Mouse (Mus musculus) hindbrain, embryonic 11.5 days (tissue): ENCODE results near the gene Acox1. TPM values are rescaled to one million over a fixed set of nuclear protein-coding genes. Genes with fewer than 3 reads are reported as not detected.

ENCODE experiments used
- ATAC-seq: fragments of 200-750 bp; cut with Nextera tagmentation; 2 replicates; pipeline ENCODE4 v1.8.0; 2017; ENCODE audit warnings: mild to moderate bottlenecking, moderate TSS enrichment, moderate library complexity; ENCODE audit not compliant: low FRiP score
- DNase-seq: peaks from one replicate; pipeline ENCODE4 v3.0.0-alpha.2; 2015; ENCODE audit warnings: low spot score
- H3K27ac ChIP-seq: fragments of 300-500 bp; sonication (generic); 2 replicates; pipeline ENCODE4 v1.5.1; 2014; ENCODE audit warnings: mild to moderate bottlenecking, low read depth, low read length
- H3K27me3 ChIP-seq: fragments of 300-500 bp; sonication (generic); 2 replicates; pipeline ENCODE4 v1.6.1; 2014; ENCODE audit warnings: mild to moderate bottlenecking, low read length, moderate library complexity, mixed read lengths; ENCODE audit not compliant: control insufficient read depth, insufficient read depth
- H3K36me3 ChIP-seq: fragments of 300-500 bp; sonication (generic); 2 replicates; pipeline ENCODE4 v1.6.1; 2014; ENCODE audit warnings: mild to moderate bottlenecking, low read length, moderate library complexity, mixed read lengths; ENCODE audit not compliant: control insufficient read depth, insufficient read depth
- H3K4me1 ChIP-seq: fragments of 300-500 bp; sonication (generic); replicated peaks from 2 replicates; pipeline ENCODE4 v1.6.1; 2014; ENCODE audit warnings: low read length, mixed read lengths; ENCODE audit not compliant: control insufficient read depth, insufficient read depth
- H3K4me2 ChIP-seq: fragments of 300-500 bp; sonication (generic); replicated peaks from 2 replicates; pipeline ENCODE4 v1.6.1; 2014; ENCODE audit warnings: mild to moderate bottlenecking, low read depth, low read length
- H3K4me3 ChIP-seq: fragments of 300-500 bp; sonication (generic); 2 replicates; pipeline ENCODE4 v1.5.1; 2014; ENCODE audit warnings: low read depth, low read length
- H3K9ac ChIP-seq: fragments of 300-500 bp; sonication (generic); 2 replicates; pipeline ENCODE4 v1.6.1; 2014; ENCODE audit warnings: low read depth, low read length
- H3K9me3 ChIP-seq: fragments of 300-500 bp; sonication (generic); 2 replicates; pipeline ENCODE4 v1.6.1; 2016; ENCODE audit warnings: low read length; ENCODE audit not compliant: control insufficient read depth
- WGBS: fragments of 180-500 bp; shearing (Covaris S2); extraction: QIAGEN DNeasy Blood & Tissue Kit; methylation state at CpG from one replicate; pipeline ENCODE4 v1.1.7; 2014; 5-methylcytosine and 5-hydroxymethylcytosine counted together
- polyA plus RNA-seq: library from polyadenylated mRNA; unstranded; fragments of >200 nt; fragmentation: Nextera tagmentation; extraction: Ambion mirVana; gene quantifications from 2 replicates; pipeline ENCODE4 v1.2.1, GENCODE M21; 2014

Gene Acox1
- polyA plus RNA-seq, 1 experiment from 2014 or later = 31.7 TPM

DNA sequence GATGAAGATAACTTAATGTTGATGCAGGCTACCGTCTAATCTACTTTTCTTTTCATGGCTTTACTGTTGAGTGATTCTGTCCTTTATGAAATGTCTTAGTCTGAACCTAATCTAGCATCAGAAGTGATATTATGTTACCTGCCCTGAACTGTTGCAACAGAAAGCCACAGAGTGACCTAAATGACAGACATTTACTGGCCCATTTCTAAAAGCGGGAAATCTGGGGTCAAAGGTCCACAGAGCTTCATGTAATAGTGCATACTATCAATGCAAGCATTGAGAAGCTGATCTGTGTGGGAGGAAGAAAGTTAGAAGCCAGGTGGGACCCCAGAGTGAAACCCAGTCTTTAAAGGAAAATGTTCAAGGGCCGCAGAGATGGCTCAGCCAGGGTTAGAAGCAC is 4.3 kb upstream of the Acox1 start:
- H3K4me1 ChIP-seq = no peaks in the 10 kb centered on the region
- H3K36me3 ChIP-seq = no peaks in the 10 kb centered on the region
- H3K27me3 ChIP-seq = no peaks in the 10 kb centered on the region
- no peaks in the 10 kb centered on the region for H3K9me3 ChIP-seq
- no peak overlapping the region for H3K9ac ChIP-seq
- H3K4me3 ChIP-seq = no peak overlapping the region
- no peak overlapping the region for H3K4me2 ChIP-seq
- ATAC-seq = no peak
- 93% methylated on average over 3 of the region's 3 CpGs for WGBS
- no peak for DNase-seq
- no peak overlapping the region for H3K27ac ChIP-seq

DNA sequence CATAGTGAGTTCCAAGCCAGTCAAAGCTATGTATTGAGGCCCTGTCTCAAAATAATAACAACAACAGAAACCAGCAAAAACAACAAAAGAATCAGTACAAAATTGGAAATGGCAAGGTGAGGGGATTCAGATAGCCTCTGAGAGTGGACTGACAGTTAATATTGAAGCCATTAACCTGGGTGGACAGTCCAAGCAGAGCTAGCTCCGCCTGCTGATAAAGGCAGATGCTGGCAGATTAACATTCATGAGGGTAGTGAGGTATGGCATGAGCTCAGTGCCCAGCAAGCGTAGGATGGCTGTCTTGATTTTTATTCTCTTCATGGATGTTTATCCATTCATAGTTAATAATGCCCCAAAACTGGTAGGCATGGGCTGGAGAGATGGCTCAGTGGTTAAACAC is 2.3 kb upstream of the Acox1 start:
- ATAC-seq (no peak), DNase-seq (no peak)
- Histone ChIP-seq H3K4me1 (no peaks in the 10 kb centered on the region), H3K27me3 (no peaks in the 10 kb centered on the region), H3K27ac (no peak overlapping the region), H3K9me3 (no peaks in the 10 kb centered on the region), H3K4me2 (no peak overlapping the region), H3K9ac (no peak overlapping the region), H3K4me3 (no peak overlapping the region), H3K36me3 (no peaks in the 10 kb centered on the region)
- WGBS = 85% methylated on average over 2 of the region's 2 CpGs

DNA sequence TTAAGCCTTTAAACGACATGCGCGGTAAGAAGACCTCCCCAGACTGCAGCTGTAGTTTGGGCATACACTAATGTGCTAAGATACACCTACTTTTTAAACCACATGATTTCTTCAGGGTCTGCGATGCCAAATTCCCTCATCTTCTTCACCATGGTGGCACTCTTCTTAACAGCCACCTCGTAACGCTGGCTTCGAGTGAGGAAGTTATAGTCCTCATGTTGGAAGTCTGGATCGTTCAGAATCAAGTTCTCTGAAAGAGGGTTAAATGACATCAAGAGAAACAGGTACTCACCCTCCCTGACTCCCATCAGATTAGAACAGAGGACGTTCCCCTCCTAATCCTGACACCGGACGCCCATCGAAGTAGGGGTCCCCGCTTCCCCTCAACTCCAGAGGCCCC is 713 bp downstream of the Acox1 start:
- ATAC-seq (no peak), DNase-seq (no peak)
- Histone ChIP-seq H3K36me3 (no peaks in the 10 kb centered on the region), H3K27ac (peak overlapping the region; percentile 97), H3K9me3 (no peaks in the 10 kb centered on the region), H3K4me3 (peak overlapping the region; percentile 82), H3K4me1 (no peaks in the 10 kb centered on the region), H3K4me2 (peak overlapping the region; percentile 83), H3K27me3 (no peaks in the 10 kb centered on the region), H3K9ac (peak overlapping the region; percentile 88)
- 30% methylated on average over 13 of the region's 13 CpGs for WGBS

DNA sequence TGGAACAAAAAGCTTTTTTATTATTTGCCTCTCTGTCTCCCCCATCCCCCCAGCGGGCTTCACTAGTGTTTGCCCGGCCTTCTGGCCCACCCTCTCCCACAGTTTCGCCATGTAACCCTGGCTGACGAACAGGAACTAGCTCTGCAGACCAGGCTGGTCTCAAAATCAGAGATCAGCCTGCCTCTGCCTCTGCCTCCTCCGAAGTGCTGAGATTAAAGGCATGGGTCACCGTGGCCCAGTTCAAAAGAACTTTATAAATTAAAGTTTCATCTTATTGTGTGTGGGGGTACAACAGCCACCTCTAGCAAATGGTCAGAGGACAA is 1.3 kb downstream of the Acox1 start:
- no peaks in the 10 kb centered on the region for H3K27me3 ChIP-seq
- peak overlapping the region; percentile 24; the same call in 1 of the 2 replicates for H3K9ac ChIP-seq
- H3K4me3 ChIP-seq = no peak overlapping the region
- no peaks in the 10 kb centered on the region for H3K9me3 ChIP-seq
- no peak overlapping the region for H3K27ac ChIP-seq
- 90% methylated on average over 6 of the region's 6 CpGs for WGBS
- no peaks in the 10 kb centered on the region for H3K36me3 ChIP-seq
- H3K4me1 ChIP-seq = no peaks in the 10 kb centered on the region
- 0 out of 2 replicates have a peak overlapping the region, but pooled peaks have one; percentile 1 for H3K4me2 ChIP-seq
- DNase-seq (no peak), ATAC-seq (no peak)

DNA sequence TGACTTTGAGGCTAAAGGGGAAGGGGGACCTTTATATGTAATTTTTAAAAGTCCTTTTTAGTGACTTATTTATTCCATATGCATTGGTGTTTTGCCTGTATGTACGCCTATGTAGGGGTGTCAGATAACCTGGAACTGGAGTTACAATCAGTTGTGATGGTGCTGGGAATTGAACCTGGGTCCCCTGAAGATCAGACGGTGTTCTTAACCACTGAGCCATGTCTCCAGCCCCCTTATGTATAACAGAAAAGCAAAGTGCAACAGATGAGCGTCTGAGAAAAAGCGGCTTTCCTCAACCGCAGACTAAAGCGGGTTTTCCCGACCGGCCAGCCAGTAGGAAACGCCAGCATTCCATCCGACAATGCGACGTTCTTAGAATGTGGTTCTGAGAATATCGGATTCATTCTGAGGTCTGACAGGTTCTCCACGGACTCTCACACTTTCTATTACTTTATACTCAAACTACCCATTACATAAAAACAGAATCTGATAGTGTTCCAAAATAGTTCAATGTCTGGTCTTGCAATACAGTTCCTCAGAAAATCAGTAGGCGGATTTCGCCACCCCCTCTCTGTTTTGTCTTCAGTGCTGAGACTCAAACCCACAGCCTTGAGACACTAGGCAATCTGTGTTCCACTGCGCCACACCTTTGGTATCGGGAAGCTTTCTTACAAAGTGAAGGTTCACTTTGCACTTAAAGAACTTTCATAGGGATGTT is 1.8 kb downstream of the Acox1 start:
- DNase-seq (no peak), ATAC-seq (no peak)
- H3K36me3 ChIP-seq = no peaks in the 10 kb centered on the region
- H3K9ac ChIP-seq = peak overlapping the region; percentile 24; the same call in 1 of the 2 replicates
- H3K4me3 ChIP-seq = no peak overlapping the region
- 0 out of 2 replicates have a peak overlapping the region, but pooled peaks have one; percentile 1 for H3K4me2 ChIP-seq
- H3K4me1 ChIP-seq = no peaks in the 10 kb centered on the region
- H3K9me3 ChIP-seq = no peaks in the 10 kb centered on the region
- WGBS = 94% methylated on average over 18 of the region's 18 CpGs
- H3K27me3 ChIP-seq = no peaks in the 10 kb centered on the region
- H3K27ac ChIP-seq = no peak overlapping the region

DNA sequence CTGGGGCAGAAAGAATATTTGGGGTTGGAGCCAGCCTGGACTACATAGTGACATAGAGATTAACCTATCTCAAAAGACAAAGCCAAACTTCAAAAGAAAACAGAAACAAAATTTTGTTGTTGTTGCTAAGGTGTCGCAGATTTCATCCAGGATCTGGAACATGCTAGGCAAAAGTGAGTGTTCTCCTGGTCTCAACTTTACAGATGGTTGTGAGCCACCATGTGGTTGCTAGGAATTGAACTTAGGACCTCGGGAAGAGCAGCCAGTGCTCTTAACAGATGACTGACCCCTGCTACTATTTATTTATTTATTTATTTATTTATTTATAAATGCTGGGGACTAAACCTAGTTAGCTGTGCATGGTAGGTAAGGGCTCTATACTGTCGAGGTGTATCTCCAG is 2.5 kb downstream of the Acox1 start:
- no peak overlapping the region for H3K4me3 ChIP-seq
- ATAC-seq (no peak), DNase-seq (no peak)
- no peak overlapping the region for H3K9ac ChIP-seq
- no peaks in the 10 kb centered on the region for H3K36me3 ChIP-seq
- H3K27ac ChIP-seq = no peak overlapping the region
- WGBS = 90% methylated on average over 3 of the region's 3 CpGs
- H3K9me3 ChIP-seq = no peaks in the 10 kb centered on the region
- H3K4me1 ChIP-seq = no peaks in the 10 kb centered on the region
- H3K27me3 ChIP-seq = no peaks in the 10 kb centered on the region
- H3K4me2 ChIP-seq = no peak overlapping the region

DNA sequence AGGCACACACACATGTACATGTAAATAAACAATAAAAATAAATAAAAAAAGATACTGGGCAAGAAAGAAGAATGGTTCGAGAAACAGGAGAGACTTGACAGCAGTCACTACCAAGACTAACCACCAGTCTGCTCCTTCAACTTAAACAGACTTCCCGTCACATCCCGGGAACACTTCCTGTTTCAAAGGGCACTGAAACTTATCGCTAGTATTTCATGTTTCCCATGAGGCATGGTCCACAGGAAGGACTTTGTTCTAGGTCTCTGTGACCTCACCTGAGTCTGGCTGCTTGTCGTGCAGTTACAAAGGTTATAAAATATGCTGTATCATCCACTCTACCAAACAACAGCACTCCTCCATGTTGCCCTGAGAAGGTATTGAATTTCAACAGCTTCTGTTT is 3.6 kb downstream of the Acox1 start:
- H3K4me3 ChIP-seq = no peak overlapping the region
- H3K4me2 ChIP-seq = no peak overlapping the region

DNA sequence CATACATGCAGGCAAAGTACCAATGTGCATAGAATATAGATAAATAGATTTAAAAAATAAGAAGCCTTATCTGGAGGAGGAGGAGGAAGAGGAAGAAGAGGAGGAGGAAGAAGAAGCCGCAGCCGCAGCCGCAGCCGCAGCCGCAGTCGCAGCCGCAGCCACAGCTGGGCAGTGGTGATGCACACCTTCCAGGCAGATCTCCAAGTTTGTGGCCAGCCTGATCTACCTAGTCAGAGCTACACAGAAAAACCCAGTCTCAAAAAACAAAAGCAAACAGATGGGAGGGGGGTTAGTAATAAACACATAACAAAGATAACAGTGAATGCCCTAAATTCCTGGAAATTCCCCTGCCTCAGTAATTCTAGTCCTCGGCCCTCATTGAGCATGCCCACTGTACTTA is 4.2 kb downstream of the Acox1 start:
- H3K9ac ChIP-seq = no peak overlapping the region

More for the DNA sequence above, 3.6 kb downstream of the Acox1 start:
- H3K9me3 ChIP-seq = no peaks in the 10 kb centered on the region
- DNase-seq (no peak), ATAC-seq (no peak)
- no peaks in the 10 kb centered on the region for H3K27me3 ChIP-seq
- no peak overlapping the region for H3K9ac ChIP-seq
- H3K27ac ChIP-seq = no peak overlapping the region
- no peaks in the 10 kb centered on the region for H3K36me3 ChIP-seq
- H3K4me1 ChIP-seq = no peaks in the 10 kb centered on the region
- WGBS = 76% methylated on average over 5 of the region's 5 CpGs

DNA sequence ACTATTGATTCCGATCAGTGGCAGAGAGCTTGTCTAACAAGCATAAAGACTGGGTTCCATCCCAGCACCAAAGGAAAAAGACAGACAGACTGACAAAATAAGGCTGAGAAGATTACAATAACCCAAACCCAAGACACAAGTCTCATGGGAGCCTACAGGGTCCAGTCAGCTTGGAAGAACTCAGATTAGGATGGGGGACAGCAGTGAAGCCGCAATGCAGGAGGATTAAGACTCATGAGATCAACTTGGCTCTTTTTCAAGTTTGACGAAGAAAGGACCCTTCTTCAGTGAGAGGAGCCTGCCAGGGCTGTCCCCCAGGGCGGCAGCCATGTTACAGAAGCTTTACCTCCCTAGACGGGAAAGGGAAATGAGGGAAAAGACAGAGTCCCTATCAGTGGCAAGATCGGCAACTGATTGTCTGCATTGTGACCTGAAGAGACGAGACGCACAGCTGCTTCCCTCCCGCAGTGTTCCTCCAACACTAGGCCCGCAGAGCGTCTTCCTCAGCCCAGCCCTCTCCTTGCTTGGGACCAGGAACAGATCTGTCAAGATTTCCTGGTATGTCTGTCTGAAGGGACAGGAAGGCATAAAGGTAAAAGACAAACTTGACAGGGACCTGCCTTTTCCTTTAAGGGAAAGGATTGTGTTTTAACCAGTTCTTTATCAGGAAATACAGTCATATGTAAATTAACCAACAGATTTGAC is 11.5 kb downstream of the Acox1 start:
- no peak overlapping the region for H3K4me3 ChIP-seq
- no peaks in the 10 kb centered on the region for H3K27me3 ChIP-seq
- H3K9me3 ChIP-seq = no peaks in the 10 kb centered on the region
- H3K36me3 ChIP-seq = 0 out of 2 replicates have a peak, but pooled peaks cover 3% of the 10 kb centered on the region
- DNase-seq = peak; percentile 6
- 47% methylated on average over 11 of the region's 11 CpGs for WGBS
- no peak overlapping the region for H3K4me2 ChIP-seq
- H3K4me1 ChIP-seq = no peaks in the 10 kb centered on the region; the same call in 1 of the 2 replicates
- H3K9ac ChIP-seq = 0 out of 2 replicates have a peak overlapping the region, but pooled peaks have one; percentile 15
- no peak overlapping the region for H3K27ac ChIP-seq
- ATAC-seq = no peak

More for the DNA sequence above, 4.2 kb downstream of the Acox1 start:
- Histone ChIP-seq H3K9me3 (no peaks in the 10 kb centered on the region), H3K4me3 (no peak overlapping the region), H3K36me3 (no peaks in the 10 kb centered on the region), H3K4me1 (no peaks in the 10 kb centered on the region), H3K27me3 (no peaks in the 10 kb centered on the region), H3K4me2 (no peak overlapping the region), H3K27ac (no peak overlapping the region)
- ATAC-seq = no peak
- no peak for DNase-seq
- 95% methylated on average over 8 of the region's 8 CpGs for WGBS
